ENCODE assay signal across 25 mouse cellular contexts in the genomic region with DNA sequence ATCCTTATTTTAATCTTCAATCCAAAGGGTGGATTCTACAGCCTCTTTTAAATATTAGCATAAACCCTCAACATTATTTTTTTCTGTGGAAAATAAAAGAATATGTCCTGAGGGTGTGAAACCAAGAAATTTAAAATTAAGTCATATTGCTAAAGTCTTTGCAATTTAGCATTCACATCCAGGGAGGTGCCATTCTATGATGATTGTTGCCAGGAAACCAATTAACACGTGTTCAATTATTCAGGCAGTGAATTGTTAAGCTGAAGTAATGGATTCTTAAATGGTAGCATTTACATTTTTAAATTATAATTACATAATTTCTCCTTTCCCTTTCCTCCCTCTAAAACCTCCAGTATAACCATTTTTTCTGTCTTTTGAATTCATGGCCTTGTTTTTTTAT.
DNase-seq lines count a peak whose midpoint lies in the region; ATAC-seq and TF ChIP-seq lines count a peak whose summit lies in the region.
"Had no signal": no experiment of that assay in that cellular context is flagged by ENCODE, and none has a peak within 500 bp of the region (broad histone marks: within the 10 kb centered on the region; RNA-seq: fewer than 3 reads in every experiment).

No protein-coding gene starts in this region.

- no peak overlapping the region for H3K9ac ChIP-seq in forebrain, embryonic 14.5 days (ENCODE audit: low read length)
- no peak overlapping the region for H3K9ac ChIP-seq in forebrain, embryonic 15.5 days (replicated peaks)
- H3K9ac ChIP-seq in hindbrain, embryonic 14.5 days: no peak overlapping the region
- H3K9ac ChIP-seq in hindbrain, embryonic 13.5 days: no peak overlapping the region
- no peak overlapping the region for H3K9ac ChIP-seq in midbrain, embryonic 15.5 days
- no peak overlapping the region for H3K9ac ChIP-seq in midbrain, embryonic 11.5 days (ENCODE audit: low read length)
- H3K9ac ChIP-seq: heart, embryonic 13.5 days had no signal

- H3K36me3 ChIP-seq in forebrain, embryonic 14.5 days (ENCODE audit: control insufficient read depth, insufficient read depth, low read length): no peaks in the 10 kb centered on the region
- no peaks in the 10 kb centered on the region for H3K36me3 ChIP-seq in forebrain, embryonic 15.5 days
- no peaks in the 10 kb centered on the region for H3K36me3 ChIP-seq in hindbrain, embryonic 14.5 days (replicated peaks; ENCODE audit: control insufficient read depth, insufficient read depth)
- no peaks in the 10 kb centered on the region for H3K36me3 ChIP-seq in hindbrain, embryonic 13.5 days
- no peaks in the 10 kb centered on the region for H3K36me3 ChIP-seq in midbrain, embryonic 15.5 days (replicated peaks)
- no peaks in the 10 kb centered on the region for H3K36me3 ChIP-seq in midbrain, embryonic 11.5 days (ENCODE audit: control insufficient read depth, insufficient read depth, low read length)
- H3K36me3 ChIP-seq: G1E; heart, embryonic 10.5 days; heart, embryonic 13.5 days had no signal

- H3K4me2 ChIP-seq in forebrain, embryonic 14.5 days (ENCODE audit: low read length): no peak overlapping the region
- H3K4me2 ChIP-seq in forebrain, embryonic 15.5 days (replicated peaks): no peak overlapping the region
- H3K4me2 ChIP-seq in hindbrain, embryonic 14.5 days (replicated peaks): no peak overlapping the region
- H3K4me2 ChIP-seq in hindbrain, embryonic 13.5 days: no peak overlapping the region
- no peak overlapping the region for H3K4me2 ChIP-seq in midbrain, embryonic 15.5 days
- no peak overlapping the region for H3K4me2 ChIP-seq in midbrain, embryonic 11.5 days
- H3K4me2 ChIP-seq: heart, embryonic 13.5 days had no signal

- peak; percentile 30 for DNase-seq in forebrain, embryonic 14.5 days (ENCODE audit: low spot score)
- peak; percentile 34 for DNase-seq in hindbrain, embryonic 14.5 days (ENCODE audit: low spot score)
- DNase-seq in midbrain, embryonic 11.5 days (ENCODE audit: low spot score, missing footprints): no peak
- peak; percentile 53 for DNase-seq in brain, embryonic 14.5 days (ENCODE audit: low read depth)
- DNase-seq in kidney, postnatal 36 days: no peak
- DNase-seq: adrenal gland, postnatal 10 days; adrenal gland, postnatal 36 days; B cell, adult 2 months; cerebellum, adult 18-20 months; cerebellum, adult 9-10 months; cerebellum, postnatal 14 days; gastrocnemius, postnatal 25 days; heart, adult 18-20 months; heart, postnatal 14 days; heart, postnatal 4 days; kidney, adult 2 months had no signal

- no peaks in the 10 kb centered on the region for H3K27me3 ChIP-seq in forebrain, embryonic 14.5 days (replicated peaks; ENCODE audit: control insufficient read depth, insufficient read depth, low read length)
- no peaks in the 10 kb centered on the region for H3K27me3 ChIP-seq in forebrain, embryonic 15.5 days
- H3K27me3 ChIP-seq in hindbrain, embryonic 14.5 days (ENCODE audit: control insufficient read depth, insufficient read depth, low read length): no peaks in the 10 kb centered on the region
- H3K27me3 ChIP-seq in hindbrain, embryonic 13.5 days: no peaks in the 10 kb centered on the region
- H3K27me3 ChIP-seq in midbrain, embryonic 15.5 days (replicated peaks): no peaks in the 10 kb centered on the region
- H3K27me3 ChIP-seq in midbrain, embryonic 11.5 days (ENCODE audit: control insufficient read depth, insufficient read depth, low read length): no peaks in the 10 kb centered on the region
- H3K27me3 ChIP-seq: CH12.LX; heart, embryonic 13.5 days; Patski had no signal

- ATAC-seq in forebrain, embryonic 14.5 days: no peak
- no peak for ATAC-seq in forebrain, embryonic 15.5 days (replicated peaks)
- no peak for ATAC-seq in hindbrain, embryonic 14.5 days (ENCODE audit: low FRiP score)
- ATAC-seq in hindbrain, embryonic 13.5 days (ENCODE audit: low FRiP score): no peak
- 0 out of 2 replicates have a peak, but pooled peaks have one; percentile 6 for ATAC-seq in midbrain, embryonic 15.5 days (replicated peaks)
- no peak for ATAC-seq in midbrain, embryonic 11.5 days (ENCODE audit: low FRiP score)
- ATAC-seq: intestine, postnatal 0 days; Patski had no signal

- no peak for TF ChIP-seq POLR2A in brain, embryonic 14.5 days (IDR thresholded peaks at IDR 0.05; ENCODE audit: borderline replicate concordance, extremely low read depth, insufficient read depth, insufficient read length, poor library complexity, severe bottlenecking)

- WGBS in forebrain, embryonic 14.5 days: 24% methylated on average over 1 of the region's 1 CpGs
- 28% methylated on average over 1 of the region's 1 CpGs for WGBS in forebrain, embryonic 15.5 days
- WGBS in hindbrain, embryonic 14.5 days: 30% methylated on average over 1 of the region's 1 CpGs
- WGBS in hindbrain, embryonic 13.5 days: 36% methylated on average over 1 of the region's 1 CpGs
- 36% methylated on average over 1 of the region's 1 CpGs for WGBS in midbrain, embryonic 15.5 days
- WGBS in midbrain, embryonic 11.5 days: 63% methylated on average over 1 of the region's 1 CpGs

- no peak for TF ChIP-seq CTCF in brain, embryonic 14.5 days (IDR thresholded peaks at IDR 0.05; ENCODE audit: borderline replicate concordance, extremely low read depth, insufficient read depth, insufficient read length)

- no peaks in the 10 kb centered on the region for H3K9me3 ChIP-seq in forebrain, embryonic 14.5 days (replicated peaks; ENCODE audit: control insufficient read depth, low read length)
- no peaks in the 10 kb centered on the region for H3K9me3 ChIP-seq in forebrain, embryonic 15.5 days
- H3K9me3 ChIP-seq in hindbrain, embryonic 14.5 days (ENCODE audit: control insufficient read depth, low read length): 0 out of 2 replicates have a peak, but pooled peaks cover 3% of the 10 kb centered on the region
- H3K9me3 ChIP-seq in hindbrain, embryonic 13.5 days: no peaks in the 10 kb centered on the region
- H3K9me3 ChIP-seq in midbrain, embryonic 15.5 days: no peaks in the 10 kb centered on the region
- H3K9me3 ChIP-seq in midbrain, embryonic 11.5 days (ENCODE audit: control insufficient read depth, low read length): no peaks in the 10 kb centered on the region
- H3K9me3 ChIP-seq: heart, embryonic 10.5 days; heart, embryonic 13.5 days had no signal

- H3K4me3 ChIP-seq in forebrain, embryonic 14.5 days (ENCODE audit: low read depth, low read length): no peak overlapping the region
- no peak overlapping the region for H3K4me3 ChIP-seq in forebrain, embryonic 15.5 days
- no peak overlapping the region for H3K4me3 ChIP-seq in hindbrain, embryonic 14.5 days (replicated peaks; ENCODE audit: low read length)
- H3K4me3 ChIP-seq in hindbrain, embryonic 13.5 days: no peak overlapping the region
- H3K4me3 ChIP-seq in midbrain, embryonic 15.5 days: no peak overlapping the region
- H3K4me3 ChIP-seq in midbrain, embryonic 11.5 days (ENCODE audit: low read depth, low read length): no peak overlapping the region
- H3K4me3 ChIP-seq: heart, embryonic 10.5 days; heart, embryonic 13.5 days had no signal

- H3K4me1 ChIP-seq in forebrain, embryonic 14.5 days (ENCODE audit: control insufficient read depth, insufficient read depth, low read length): no peaks in the 10 kb centered on the region
- H3K4me1 ChIP-seq in forebrain, embryonic 15.5 days: no peaks in the 10 kb centered on the region
- no peaks in the 10 kb centered on the region for H3K4me1 ChIP-seq in hindbrain, embryonic 14.5 days (replicated peaks; ENCODE audit: control insufficient read depth, insufficient read depth, low read length)
- H3K4me1 ChIP-seq in hindbrain, embryonic 13.5 days (replicated peaks): no peaks in the 10 kb centered on the region
- no peaks in the 10 kb centered on the region for H3K4me1 ChIP-seq in midbrain, embryonic 15.5 days
- no peaks in the 10 kb centered on the region for H3K4me1 ChIP-seq in midbrain, embryonic 11.5 days (ENCODE audit: control insufficient read depth, insufficient read depth, low read length)
- H3K4me1 ChIP-seq: heart, embryonic 10.5 days; heart, embryonic 13.5 days had no signal

- H3K27ac ChIP-seq in forebrain, embryonic 14.5 days (ENCODE audit: low read depth, low read length): no peak overlapping the region
- no peak overlapping the region for H3K27ac ChIP-seq in forebrain, embryonic 15.5 days (replicated peaks)
- H3K27ac ChIP-seq in hindbrain, embryonic 14.5 days: no peak overlapping the region
- H3K27ac ChIP-seq in hindbrain, embryonic 13.5 days: no peak overlapping the region
- no peak overlapping the region for H3K27ac ChIP-seq in midbrain, embryonic 15.5 days
- no peak overlapping the region for H3K27ac ChIP-seq in midbrain, embryonic 11.5 days (ENCODE audit: low read depth, low read length)
- H3K27ac ChIP-seq: heart, embryonic 10.5 days; heart, embryonic 13.5 days had no signal

Comparison
In these comparisons a context has a peak if more than half of its experiments do, and no peak if none do; other contexts are left out.
1. DNase-seq: peak in forebrain, embryonic 14.5 days (single experiment), hindbrain, embryonic 14.5 days (single experiment) and brain, embryonic 14.5 days (single experiment); none in midbrain, embryonic 11.5 days (single experiment) and kidney, postnatal 36 days (0 of 2).